Mouse (Mus musculus): ENCODE data around the gene Zfp14. TPM values are rescaled to one million over a fixed set of nuclear protein-coding genes. Genes with fewer than 3 reads are reported as not detected.

Gene Zfp14
- total and polyA plus RNA-seq, 3 experiments: 0.25 to 0.39 TPM; not detected in 1

- TF ChIP-seq POLR2AphosphoS2 (IDR thresholded peaks at IDR 0.05; ENCODE audit: low read length) (no peak), ZMIZ1 (IDR thresholded peaks at IDR 0.05; ENCODE audit: low read depth, low read length) (no peak), RAD21 (IDR thresholded peaks at IDR 0.05; ENCODE audit: low read depth, low read length) (no peak), USF1 (IDR thresholded peaks at IDR 0.05; ENCODE audit: low read depth, low read length) (no peak), TBP (IDR thresholded peaks at IDR 0.05; ENCODE audit: low read depth, low read length) (no peak), MAFK (IDR thresholded peaks at IDR 0.05; ENCODE audit: borderline replicate concordance, low read depth, low read length) (no peak)
- Histone ChIP-seq H3K4me3 (ENCODE audit: control insufficient read depth in 1 of 2, insufficient read depth in 1 of 2, low read depth in 2 of 2, low read length in 2 of 2) (no peak overlapping the region), H3K79me2 (ENCODE audit: control insufficient read depth, insufficient read depth, low read length, poor library complexity) (no peaks in the 10 kb centered on the region), H3K36me3 (ENCODE audit: control insufficient read depth in 1 of 2, insufficient read depth in 2 of 2, low read length in 2 of 2) (peaks cover 0 to 2% of the 10 kb centered on the region in 2 experiments; a peak in 2 of 4 replicates), H3K27ac (ENCODE audit: control insufficient read depth, low read depth, low read length) (no peak overlapping the region), H3K9me3 (replicated peaks; ENCODE audit: insufficient read depth, low read length) (no peaks in the 10 kb centered on the region), H3K9ac (ENCODE audit: control insufficient read depth, low read depth, low read length, poor library complexity, severe bottlenecking) (no peak overlapping the region), H3K4me1 (ENCODE audit: control insufficient read depth in 1 of 2, insufficient read depth in 2 of 2, low read length in 2 of 2) (peaks cover 0 to 3% of the 10 kb centered on the region in 2 experiments; a peak in 1 of 4 replicates), H3K27me3 (ENCODE audit: control insufficient read depth in 1 of 2, insufficient read depth in 2 of 2, low read length in 2 of 2) (no peaks in the 10 kb centered on the region)
- DNase-seq (ENCODE audit: low read depth, low spot score): no peak
Observed at GRCm38 (mm10) chr7:30030677-30031076, 20.5 kb downstream of the Zfp14 start.

GRCm38 (mm10) chr7:30028572-30028971, 22.6 kb downstream of the Zfp14 start:
- H3K9ac ChIP-seq (ENCODE audit: control insufficient read depth, low read depth, low read length, poor library complexity, severe bottlenecking): no peak overlapping the region
- no peaks in the 10 kb centered on the region for H3K79me2 ChIP-seq (ENCODE audit: control insufficient read depth, insufficient read depth, low read length, poor library complexity)
- H3K27me3 ChIP-seq (ENCODE audit: control insufficient read depth in 1 of 2, insufficient read depth in 2 of 2, low read length in 2 of 2): no peaks in the 10 kb centered on the region
- H3K9me3 ChIP-seq (replicated peaks; ENCODE audit: insufficient read depth, low read length): no peaks in the 10 kb centered on the region
- no peak overlapping the region for H3K27ac ChIP-seq (ENCODE audit: control insufficient read depth, low read depth, low read length)
- H3K4me1 ChIP-seq (ENCODE audit: control insufficient read depth in 1 of 2, insufficient read depth in 2 of 2, low read length in 2 of 2): peaks cover 8 to 12% of the 10 kb centered on the region in 2 experiments
- TF ChIP-seq ZKSCAN1 (IDR thresholded peaks at IDR 0.05; ENCODE audit: low read depth, low read length): no peak
- no peak for TF ChIP-seq GABPA (IDR thresholded peaks at IDR 0.05; ENCODE audit: low read depth, low read length)
- no peak for TF ChIP-seq HCFC1 (IDR thresholded peaks at IDR 0.05; ENCODE audit: low read depth, low read length)
- no peak for TF ChIP-seq EP300 (IDR thresholded peaks at IDR 0.05; ENCODE audit: low read depth in 1 of 2, low read length in 2 of 2)
- no peak for TF ChIP-seq CHD1 (IDR thresholded peaks at IDR 0.05; ENCODE audit: low read depth, low read length)
- TF ChIP-seq MEF2A (IDR thresholded peaks at IDR 0.05; ENCODE audit: extremely low read depth, insufficient replicate concordance, low read depth, low read length, poor library complexity, severe bottlenecking): no peak
- TF ChIP-seq JUND (IDR thresholded peaks at IDR 0.05; ENCODE audit: low read depth, low read length): no peak
- DNase-seq (ENCODE audit: low read depth, low spot score): no peak
- H3K36me3 ChIP-seq (ENCODE audit: control insufficient read depth in 1 of 2, insufficient read depth in 2 of 2, low read length in 2 of 2): peaks cover 0 to 9% of the 10 kb centered on the region in 2 experiments; a peak in 2 of 4 replicates
- H3K4me3 ChIP-seq (ENCODE audit: control insufficient read depth in 1 of 2, insufficient read depth in 1 of 2, low read depth in 2 of 2, low read length in 2 of 2): no peak overlapping the region

GRCm38 (mm10) chr7:30027331-30027730, 23.8 kb downstream of the Zfp14 start:
- H3K36me3 ChIP-seq (ENCODE audit: control insufficient read depth in 1 of 2, insufficient read depth in 2 of 2, low read length in 2 of 2): peaks cover 0 to 16% of the 10 kb centered on the region in 2 experiments; a peak in 2 of 4 replicates
- H3K4me3 ChIP-seq (ENCODE audit: control insufficient read depth in 1 of 2, insufficient read depth in 1 of 2, low read depth in 2 of 2, low read length in 2 of 2): no peak overlapping the region
- TF ChIP-seq MEF2A (IDR thresholded peaks at IDR 0.05; ENCODE audit: extremely low read depth, insufficient replicate concordance, low read depth, low read length, poor library complexity, severe bottlenecking): no peak
- no peak for TF ChIP-seq USF1 (IDR thresholded peaks at IDR 0.05; ENCODE audit: low read depth, low read length)
- no peak for TF ChIP-seq UBTF (IDR thresholded peaks at IDR 0.05; ENCODE audit: borderline replicate concordance, insufficient read depth, low read depth, low read length)
- TF ChIP-seq MYC (IDR thresholded peaks at IDR 0.05; ENCODE audit: low read depth, low read length): no peak
- TF ChIP-seq ZC3H11A (IDR thresholded peaks at IDR 0.05; ENCODE audit: low read depth, low read length): no peak
- no peak for TF ChIP-seq MAZ (IDR thresholded peaks at IDR 0.05; ENCODE audit: low read depth, low read length)
- TF ChIP-seq ZKSCAN1 (IDR thresholded peaks at IDR 0.05; ENCODE audit: low read depth, low read length): no peak
- no peak for TF ChIP-seq MAX (IDR thresholded peaks at IDR 0.05; ENCODE audit: low read length)
- no peak for TF ChIP-seq RAD21 (IDR thresholded peaks at IDR 0.05; ENCODE audit: low read depth, low read length)
- TF ChIP-seq EP300 (IDR thresholded peaks at IDR 0.05; ENCODE audit: low read depth in 1 of 2, low read length in 2 of 2): no peak
- no peak for TF ChIP-seq E2F4 (IDR thresholded peaks at IDR 0.05; ENCODE audit: borderline replicate concordance, low read depth, low read length)
- TF ChIP-seq CTCF (IDR thresholded peaks at IDR 0.05 in 2 of 3, conservative IDR thresholded peaks at IDR 0.05 in 1 of 3; ENCODE audit: control insufficient read depth in 1 of 3, insufficient read depth in 1 of 3, low read depth in 2 of 3, low read length in 3 of 3, poor library complexity in 1 of 3, severe bottlenecking in 1 of 3): no peak
- TF ChIP-seq ETS1 (IDR thresholded peaks at IDR 0.05; ENCODE audit: low read depth, low read length): no peak
- TF ChIP-seq ELF1 (IDR thresholded peaks at IDR 0.05; ENCODE audit: low read depth, low read length): no peak
- no peak for TF ChIP-seq JUND (IDR thresholded peaks at IDR 0.05; ENCODE audit: low read depth, low read length)
- TF ChIP-seq GATA1 (IDR thresholded peaks at IDR 0.05; ENCODE audit: low read depth, low read length): no peak
- H3K9ac ChIP-seq (ENCODE audit: control insufficient read depth, low read depth, low read length, poor library complexity, severe bottlenecking): no peak overlapping the region
- no peak overlapping the region for H3K27ac ChIP-seq (ENCODE audit: control insufficient read depth, low read depth, low read length)
- no peaks in the 10 kb centered on the region for H3K9me3 ChIP-seq (replicated peaks; ENCODE audit: insufficient read depth, low read length)
- no peak for DNase-seq (ENCODE audit: low read depth, low spot score)
- peaks cover 10 to 24% of the 10 kb centered on the region in 2 experiments for H3K4me1 ChIP-seq (ENCODE audit: control insufficient read depth in 1 of 2, insufficient read depth in 2 of 2, low read length in 2 of 2)
- H3K79me2 ChIP-seq (ENCODE audit: control insufficient read depth, insufficient read depth, low read length, poor library complexity): no peaks in the 10 kb centered on the region
- no peaks in the 10 kb centered on the region for H3K27me3 ChIP-seq (ENCODE audit: control insufficient read depth in 1 of 2, insufficient read depth in 2 of 2, low read length in 2 of 2)

All from MEL (cell line).